Mouse (Mus musculus): Measurements from ENCODE around the gene Nrip1.

- no peak for TF ChIP-seq CTCF (IDR thresholded peaks at IDR 0.05; ENCODE audit: low read depth, low read length)
- no peak for TF ChIP-seq GATA1 (IDR thresholded peaks at IDR 0.05; ENCODE audit: borderline replicate concordance, low read length)
- no peak for TF ChIP-seq TAL1 (conservative IDR thresholded peaks at IDR 0.05; ENCODE audit: low read depth, low read length)
- TF ChIP-seq GATA2 (IDR thresholded peaks at IDR 0.05; ENCODE audit: borderline replicate concordance, low read depth, low read length) = no peak
These were observed 7.7 kb downstream of the Nrip1 start for GRCm38 (mm10) chr16:76365790-76366406.
